Mouse (Mus musculus) forebrain, postnatal 0 days (tissue): ENCODE results near the gene Usp54. TPM values are rescaled to one million over a fixed set of nuclear protein-coding genes. Genes with fewer than 3 reads are reported as not detected.

Source experiments
- ATAC-seq: fragments of 200-750 bp; cut with Nextera tagmentation; 2 replicates; pipeline ENCODE4 v1.8.0; 2017; ENCODE audit warnings: mild to moderate bottlenecking, moderate library complexity
- DNase-seq: peaks from one replicate; pipeline ENCODE4 v3.0.0-alpha.2; 2015
- H3K27ac ChIP-seq: fragments of 300-500 bp; sonication (generic); 2 replicates; pipeline ENCODE4 v1.5.1; 2014; ENCODE audit warnings: low read depth, mild to moderate bottlenecking, antibody characterized with exemption, low read length, moderate library complexity, mixed read lengths
- H3K27me3 ChIP-seq: fragments of 300-500 bp; sonication (generic); 2 replicates; pipeline ENCODE4 v1.6.1; 2014; ENCODE audit warnings: mild to moderate bottlenecking, low read length, mixed read lengths; ENCODE audit not compliant: insufficient read depth
- H3K36me3 ChIP-seq: fragments of 300-500 bp; sonication (generic); 2 replicates; pipeline ENCODE4 v1.6.1; 2014; ENCODE audit warnings: mild to moderate bottlenecking, moderate library complexity; ENCODE audit not compliant: insufficient read depth
- H3K4me1 ChIP-seq: fragments of 300-500 bp; sonication (generic); 2 replicates; pipeline ENCODE4 v1.6.1; 2014; ENCODE audit warnings: antibody characterized with exemption; ENCODE audit not compliant: insufficient read depth
- H3K4me2 ChIP-seq: fragments of 300-500 bp; sonication (generic); 2 replicates; pipeline ENCODE4 v1.6.1; 2014; ENCODE audit warnings: low read depth, mild to moderate bottlenecking, moderate library complexity
- H3K4me3 ChIP-seq: fragments of 300-500 bp; sonication (generic); 2 replicates; pipeline ENCODE4 v1.5.1; 2014; ENCODE audit warnings: low read depth, low read length, mixed read lengths
- H3K9ac ChIP-seq: fragments of 300-500 bp; sonication (generic); 2 replicates; pipeline ENCODE4 v1.6.1; 2014; ENCODE audit warnings: mild to moderate bottlenecking
- H3K9me3 ChIP-seq: fragments of 300-500 bp; sonication (generic); 2 replicates; pipeline ENCODE4 v1.6.1; 2016; ENCODE audit warnings: low read length
- CTCF ChIP-seq: sonication (generic); IDR thresholded peaks from 2 replicates; pipeline ENCODE4 v1.5.1; 2016; ENCODE audit warnings: antibody characterized with exemption, control low read depth, low read depth
- WGBS: fragments of 180-500 bp; shearing (Covaris S2); extraction: QIAGEN DNeasy Blood & Tissue Kit; methylation state at CpG from one replicate; pipeline ENCODE4 v1.1.7; 2014; 5-methylcytosine and 5-hydroxymethylcytosine counted together
- microRNA-seq, 2 experiments: library from miRNA; unstranded; fragments of <30 nt; microRNA quantifications; one replicate each; pipeline ENCODE4; 2016
- polyA plus RNA-seq: library from polyadenylated mRNA; unstranded; fragments of >200 nt; fragmentation: Nextera tagmentation; extraction: Ambion mirVana; gene quantifications from 2 replicates; pipeline ENCODE4 v1.2.1, GENCODE M21; 2015
- total RNA-seq: library from RNA; depleted of rRNA; stranded (reverse); fragments of >200 nt; gene quantifications from 2 replicates; pipeline ENCODE4 v1.2.3, GENCODE M21; 2014; rRNA removed

Usp54 gene
- total and polyA plus RNA-seq, 2 experiments from 2014 or later, result 4.8 to 28.9 TPM

GRCm38 (mm10) chr14:20502966-20503365, 137.9 kb downstream of the Usp54 start:
- 96% methylated on average over 10 of the region's 10 CpGs for WGBS
- H3K27ac ChIP-seq, result no peak overlapping the region

GRCm38 (mm10) chr14:20499982-20500381, 140.9 kb downstream of the Usp54 start:
- H3K27ac ChIP-seq, result no peak overlapping the region
- 77% methylated on average over 3 of the region's 3 CpGs for WGBS
- H3K4me3 ChIP-seq, result no peak overlapping the region
- H3K4me1 ChIP-seq, result no peaks in the 10 kb centered on the region
- no peak overlapping the region for H3K4me2 ChIP-seq
- ATAC-seq (no peak), DNase-seq (no peak)
- H3K9ac ChIP-seq, result no peak overlapping the region
- no peak for TF ChIP-seq CTCF
- H3K9me3 ChIP-seq, result no peaks in the 10 kb centered on the region
- H3K27me3 ChIP-seq, result no peaks in the 10 kb centered on the region
- H3K36me3 ChIP-seq, result peaks cover 19% of the 10 kb centered on the region

More at GRCm38 (mm10) chr14:20502966-20503365, 137.9 kb downstream of the Usp54 start:
- peaks cover 15% of the 10 kb centered on the region for H3K36me3 ChIP-seq
- H3K9me3 ChIP-seq, result no peaks in the 10 kb centered on the region
- H3K9ac ChIP-seq, result no peak overlapping the region
- ATAC-seq (no peak), DNase-seq (no peak)
- H3K4me3 ChIP-seq, result no peak overlapping the region
- no peaks in the 10 kb centered on the region for H3K4me1 ChIP-seq
- no peaks in the 10 kb centered on the region for H3K27me3 ChIP-seq
- no peak overlapping the region for H3K4me2 ChIP-seq
- no peak for TF ChIP-seq CTCF

Small RNA genes within 50 kb of the gene (microRNA-seq; reads per million reads assigned to microRNA genes)
- gene Mir6946, result 2.9 to 3.5 reads per million in 2 experiments

Other genes starting within 250 kb of the Usp54 start
- 26.2 and 34.7 TPM in 2 replicates for gene Mrps16, start 247.4 kb downstream of the Usp54 start, total RNA-seq
- 59.9 and 79.1 TPM in 2 replicates for gene Mrps16, start 247.4 kb downstream of the Usp54 start, polyA plus RNA-seq
- 1.5 and 2.1 TPM in 2 replicates for gene Cfap70, start 188.8 kb downstream of the Usp54 start, total RNA-seq
- gene Cfap70, start 188.8 kb downstream of the Usp54 start, polyA plus RNA-seq, result 0.88 and 1.4 TPM in 2 replicates
- 36.7 and 43.0 TPM in 2 replicates for gene Anxa7, start 160.9 kb downstream of the Usp54 start, total RNA-seq
- gene Anxa7, start 160.9 kb downstream of the Usp54 start, polyA plus RNA-seq, result 20.9 and 21.2 TPM in 2 replicates
- 0.14 and 0.15 TPM in 2 replicates for gene Mss51, start 144.2 kb downstream of the Usp54 start, total RNA-seq
- gene Mss51, start 144.2 kb downstream of the Usp54 start, polyA plus RNA-seq, result not detected in 2 replicates
- gene Ppp3cb, start 94.5 kb downstream of the Usp54 start, total RNA-seq, result 172 and 194 TPM in 2 replicates
- 83.5 and 103 TPM in 2 replicates for gene Ppp3cb, start 94.5 kb downstream of the Usp54 start, polyA plus RNA-seq
- 0.15 and 0.57 TPM in 2 replicates for gene Myoz1, start 15.5 kb upstream of the Usp54 start, total RNA-seq
- 0.30 and 0.83 TPM in 2 replicates for gene Myoz1, start 15.5 kb upstream of the Usp54 start, polyA plus RNA-seq
- gene Synpo2l, start 27.3 kb upstream of the Usp54 start, total RNA-seq, result 0.15 and 0.24 TPM in 2 replicates
- 0.17 and 0.19 TPM in 2 replicates for gene Synpo2l, start 27.3 kb upstream of the Usp54 start, polyA plus RNA-seq
- 65.0 and 86.4 TPM in 2 replicates for gene Sec24c, start 33.2 kb upstream of the Usp54 start, total RNA-seq
- gene Sec24c, start 33.2 kb upstream of the Usp54 start, polyA plus RNA-seq, result 46.0 and 57.1 TPM in 2 replicates
- gene Fut11, start 53.9 kb upstream of the Usp54 start, total RNA-seq, result 11.2 and 17.9 TPM in 2 replicates
- gene Fut11, start 53.9 kb upstream of the Usp54 start, polyA plus RNA-seq, result 14.0 and 20.7 TPM in 2 replicates
- gene Chchd1, start 61.9 kb upstream of the Usp54 start, total RNA-seq, result 238 and 257 TPM in 2 replicates
- 222 and 300 TPM in 2 replicates for gene Chchd1, start 61.9 kb upstream of the Usp54 start, polyA plus RNA-seq
- gene Zswim8, start 66.5 kb upstream of the Usp54 start, total RNA-seq, result 112 and 162 TPM in 2 replicates
- gene Zswim8, start 66.5 kb upstream of the Usp54 start, polyA plus RNA-seq, result 24.6 and 28.2 TPM in 2 replicates
- 16.3 and 25.0 TPM in 2 replicates for gene Ndst2, start 93.5 kb upstream of the Usp54 start, total RNA-seq
- gene Ndst2, start 93.5 kb upstream of the Usp54 start, polyA plus RNA-seq, result 6.7 and 11.2 TPM in 2 replicates
- 137 and 145 TPM in 2 replicates for gene Camk2g, start 153.0 kb upstream of the Usp54 start, total RNA-seq
- gene Camk2g, start 153.0 kb upstream of the Usp54 start, polyA plus RNA-seq, result 165 and 231 TPM in 2 replicates
- 0.62 and 1.1 TPM in 2 replicates for gene Plau, start 195.6 kb upstream of the Usp54 start, total RNA-seq
- gene Plau, start 195.6 kb upstream of the Usp54 start, polyA plus RNA-seq, result 0.23 and 0.44 TPM in 2 replicates